Mouse (Mus musculus) liver, postnatal 0 days (tissue): ENCODE data around the gene Tubd1.

Experiments used
- CTCF ChIP-seq: sonication (generic); IDR thresholded peaks from 2 replicates; pipeline ENCODE4 v1.5.1; 2016; ENCODE audit warnings: antibody characterized with exemption, low read depth
- EP300 ChIP-seq: IDR thresholded peaks from 2 replicates; pipeline ENCODE4 v1.6.1; 2016; ENCODE audit warnings: antibody characterized with exemption, low read depth, mild to moderate bottlenecking

GRCm38 (mm10) chr11:86540476-86540845 lies 4.3 kb upstream of the Tubd1 start:
- no peak for TF ChIP-seq CTCF
- TF ChIP-seq EP300 = no peak
